Mouse (Mus musculus): ENCODE data around the gene Klf13.

The Klf13 gene

GRCm38 (mm10) chr7:63908496-63909285, 30.0 kb downstream of the Klf13 start:
- peak; percentile 32 for DNase-seq (ENCODE audit: low spot score)

DNA sequence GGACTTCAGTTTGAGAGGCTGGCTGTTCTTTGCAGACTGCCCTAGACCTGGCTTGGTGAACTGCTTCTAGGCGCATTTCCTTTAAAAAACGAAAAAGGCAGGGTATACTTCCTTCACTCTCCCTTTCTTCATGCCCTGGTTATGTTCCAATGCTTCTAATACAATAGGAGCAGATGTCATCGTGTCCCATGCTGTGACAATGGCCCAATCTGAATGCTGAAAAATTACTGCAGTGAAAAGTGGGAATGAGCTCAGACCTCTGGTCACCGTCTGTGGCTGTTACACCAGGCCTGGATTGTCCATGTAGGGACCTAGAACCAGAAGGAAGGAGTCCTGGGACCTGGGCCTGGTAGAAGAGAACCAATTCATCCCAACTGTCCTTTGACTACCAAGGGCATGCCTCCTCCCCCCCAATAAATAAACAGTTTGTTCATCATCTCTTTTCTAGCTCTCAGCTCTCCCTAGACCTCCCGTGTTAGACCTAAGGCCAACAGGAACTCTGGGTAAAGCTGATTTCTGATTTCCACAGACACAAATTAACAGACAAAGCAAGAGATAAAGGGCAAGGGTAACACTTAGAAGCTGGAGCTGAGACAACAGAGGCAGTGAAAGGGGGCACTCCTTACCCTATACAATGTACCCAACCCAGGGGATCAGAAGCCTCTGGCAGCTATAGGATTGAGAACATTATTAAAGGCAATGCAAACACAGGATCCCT, 30.8 kb downstream of the Klf13 start:
- DNase-seq (ENCODE audit: low spot score) = no peak

DNA sequence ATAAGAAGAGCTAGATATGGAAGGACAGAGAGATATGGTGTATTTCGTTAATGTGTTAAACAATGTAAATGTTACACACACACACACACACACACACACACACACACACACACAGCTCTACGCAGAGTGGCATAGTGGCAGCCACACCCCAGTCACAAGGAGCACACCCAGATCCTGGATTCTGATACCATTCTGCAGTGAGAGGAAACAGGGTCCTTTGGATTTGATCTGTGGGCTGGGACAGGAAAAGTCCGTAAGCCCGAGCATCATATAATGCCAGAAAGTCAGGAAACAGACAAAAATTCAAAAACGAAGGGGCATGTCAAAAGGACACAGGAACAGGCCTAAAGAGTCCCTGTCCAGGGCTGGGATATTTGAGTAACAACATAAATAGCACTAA, 33.1 kb downstream of the Klf13 start:
- no peak for DNase-seq (ENCODE audit: low spot score)

DNA sequence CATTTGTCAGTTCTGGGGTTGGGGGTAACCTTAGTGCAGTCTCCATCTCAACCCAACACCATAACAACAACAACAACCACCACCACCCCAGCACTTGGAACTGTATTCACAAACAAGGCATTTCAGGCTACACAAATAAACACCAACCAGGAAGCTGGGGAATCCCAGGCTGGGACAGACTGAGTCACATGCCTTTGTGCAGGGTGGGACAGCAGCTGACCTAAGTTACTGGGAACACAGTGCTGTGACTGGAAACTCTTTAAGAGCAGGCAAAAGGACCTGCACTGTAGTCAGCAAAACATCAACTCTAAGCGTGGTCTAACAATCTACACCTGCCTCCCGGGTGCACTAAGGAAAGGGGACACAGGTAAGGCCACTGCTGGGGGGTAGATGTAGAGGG, 33.5 kb downstream of the Klf13 start:
- DNase-seq (ENCODE audit: low spot score) = no peak

- no peak for DNase-seq (ENCODE audit: low spot score)
These were observed 34.9 kb downstream of the Klf13 start for GRCm38 (mm10) chr7:63903635-63904380.

GRCm38 (mm10) chr7:63902604-63903210, 36.0 kb downstream of the Klf13 start:
- no peak for DNase-seq (ENCODE audit: low spot score)

- no peak for DNase-seq (ENCODE audit: low spot score)
These were observed 36.8 kb downstream of the Klf13 start for GRCm38 (mm10) chr7:63901942-63902341.

DNA sequence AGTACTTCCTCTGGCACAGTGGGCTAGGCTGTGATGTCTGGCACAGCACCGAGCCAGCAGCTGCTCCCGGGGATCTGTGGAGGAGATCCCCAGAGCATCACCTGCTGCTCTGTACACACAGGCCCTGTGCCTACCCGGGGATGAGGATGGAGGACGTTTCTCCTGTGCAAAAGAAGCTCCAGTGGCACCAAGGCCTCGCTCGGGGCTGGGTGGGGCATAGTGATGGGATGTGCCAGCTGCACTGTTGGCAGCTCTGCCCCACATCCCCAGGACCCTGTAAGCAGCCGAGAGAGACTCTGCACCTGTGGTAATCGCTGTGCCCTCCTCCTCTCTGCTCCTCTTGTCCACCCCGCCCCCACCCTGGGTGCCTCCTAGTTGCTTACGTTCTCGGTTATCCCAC, 37.4 kb downstream of the Klf13 start:
- no peak for DNase-seq (ENCODE audit: low spot score)

DNA sequence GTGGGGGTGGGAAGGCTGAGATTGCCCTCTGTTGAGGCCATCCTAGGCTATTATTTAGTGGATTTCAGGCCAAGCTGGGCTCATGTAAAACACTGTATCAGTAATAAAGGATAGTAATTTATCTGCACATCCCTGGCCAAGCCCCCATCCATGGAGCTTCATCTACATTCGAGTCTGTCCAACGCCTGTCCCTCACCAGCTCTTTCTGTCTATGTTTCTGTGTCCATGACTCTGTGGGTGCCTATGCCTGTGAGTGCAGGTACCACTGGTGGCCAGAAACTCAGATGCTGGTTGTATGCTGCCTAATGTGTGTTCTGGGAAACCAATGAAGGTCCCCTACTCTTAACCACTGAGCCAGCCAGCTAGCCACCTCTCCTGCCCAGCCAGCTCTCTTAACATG, 38.3 kb downstream of the Klf13 start:
- no peak for DNase-seq (ENCODE audit: low spot score)

- no peak for DNase-seq (ENCODE audit: low spot score)
These were observed 38.8 kb downstream of the Klf13 start for GRCm38 (mm10) chr7:63899925-63900324.

- DNase-seq (ENCODE audit: low spot score) = no peak
These were observed 40.5 kb downstream of the Klf13 start for GRCm38 (mm10) chr7:63898201-63898600.

DNA sequence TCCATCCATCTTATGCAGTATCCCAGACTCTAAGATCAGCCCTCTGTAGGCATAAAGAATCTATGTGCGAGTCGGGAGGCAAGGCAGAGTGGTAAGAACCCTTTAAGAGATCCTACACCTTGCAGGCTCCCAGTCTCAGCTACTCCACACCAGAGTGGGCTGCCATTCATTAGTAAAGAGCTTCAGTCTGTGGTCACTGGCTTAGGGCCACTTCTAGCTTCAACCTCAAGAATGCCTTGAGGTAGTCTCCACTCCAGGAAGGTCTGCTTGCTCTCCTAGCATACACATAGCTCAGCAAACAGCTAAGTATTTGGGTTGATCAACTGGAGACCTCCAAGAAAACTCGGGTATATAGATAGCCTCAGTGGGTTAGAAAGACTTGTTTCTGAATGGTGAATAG, 41.1 kb downstream of the Klf13 start:
- DNase-seq (ENCODE audit: low spot score) = no peak

DNA sequence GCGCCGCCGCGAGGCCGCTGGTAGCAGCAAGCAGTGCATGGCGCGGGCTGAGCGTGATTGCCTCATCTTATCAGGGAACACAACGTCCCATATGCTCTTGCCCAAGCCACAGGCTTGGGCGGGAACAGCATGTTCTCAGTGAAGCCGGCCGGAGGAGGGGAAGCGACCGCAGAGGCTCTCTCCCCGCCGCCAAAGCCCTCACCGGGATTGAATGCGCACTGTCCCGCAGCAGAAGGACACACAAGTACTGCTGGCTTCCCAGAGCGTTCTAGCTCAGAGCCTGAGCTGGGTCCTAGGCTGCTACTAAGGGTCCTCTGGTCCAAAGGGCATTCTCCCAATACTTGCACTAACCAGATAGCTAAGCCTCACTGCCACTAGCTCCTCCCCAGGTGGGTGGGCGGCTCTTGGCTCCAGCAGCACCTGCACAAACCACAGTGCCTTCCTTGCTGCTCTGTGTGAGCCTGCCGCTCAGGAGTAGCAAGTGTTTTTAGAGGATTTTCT, 41.7 kb downstream of the Klf13 start:
- DNase-seq (ENCODE audit: low spot score) = peak; percentile 93

DNA sequence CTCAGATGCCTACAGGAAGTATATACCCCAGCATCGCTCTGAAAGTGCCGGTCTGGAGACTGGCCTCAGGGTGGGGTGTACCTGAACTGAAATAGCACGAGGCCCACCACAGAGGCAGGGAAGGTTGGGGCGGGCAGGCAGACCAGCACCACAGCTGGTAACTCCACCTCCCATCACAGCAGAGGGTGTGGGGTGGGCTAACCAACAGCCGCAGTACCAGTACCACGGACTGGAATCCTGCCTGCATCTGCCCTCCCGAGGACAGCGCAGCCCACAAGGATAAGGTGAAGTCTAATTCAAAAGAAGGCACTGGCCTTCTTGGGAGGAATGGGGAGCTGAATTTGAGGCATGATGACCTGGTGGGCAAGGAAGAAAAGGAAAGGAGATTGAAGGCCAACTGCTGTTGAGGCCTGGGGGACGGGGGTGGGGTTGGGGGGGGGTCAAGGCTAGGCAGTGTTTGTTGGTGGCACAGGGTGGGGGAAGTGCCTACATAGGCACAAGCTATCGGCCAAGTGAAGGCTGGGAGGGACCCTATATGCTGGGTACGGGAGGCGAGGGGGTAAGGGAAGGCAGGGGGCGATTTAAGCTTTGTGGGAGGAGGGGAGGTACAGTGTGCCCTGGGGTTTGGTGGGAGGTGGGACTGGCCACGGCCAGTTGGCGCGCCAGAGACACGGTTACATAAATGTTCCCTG, 42.3 kb downstream of the Klf13 start:
- DNase-seq (ENCODE audit: low spot score) = no peak

DNA sequence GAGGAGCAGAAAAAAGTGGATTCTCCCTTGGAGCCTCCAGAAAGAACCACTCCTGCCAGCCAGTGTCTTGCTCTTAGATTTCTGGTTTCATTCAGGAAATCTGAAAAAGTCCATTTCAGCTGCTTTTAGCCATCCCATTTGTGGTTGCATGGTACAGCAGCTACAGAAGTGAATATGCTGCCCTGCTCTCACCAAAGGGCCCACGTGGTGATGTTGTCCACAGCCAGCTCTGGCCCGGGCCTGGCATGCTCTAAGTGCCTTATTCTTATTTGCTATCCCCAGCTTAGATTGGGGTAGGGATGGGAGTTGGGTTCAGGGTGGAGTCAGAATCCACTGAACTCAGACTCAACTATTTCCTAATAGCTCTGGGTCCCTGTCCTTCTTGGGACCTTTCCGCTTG, 43.5 kb downstream of the Klf13 start:
- DNase-seq (ENCODE audit: low spot score) = no peak

DNA sequence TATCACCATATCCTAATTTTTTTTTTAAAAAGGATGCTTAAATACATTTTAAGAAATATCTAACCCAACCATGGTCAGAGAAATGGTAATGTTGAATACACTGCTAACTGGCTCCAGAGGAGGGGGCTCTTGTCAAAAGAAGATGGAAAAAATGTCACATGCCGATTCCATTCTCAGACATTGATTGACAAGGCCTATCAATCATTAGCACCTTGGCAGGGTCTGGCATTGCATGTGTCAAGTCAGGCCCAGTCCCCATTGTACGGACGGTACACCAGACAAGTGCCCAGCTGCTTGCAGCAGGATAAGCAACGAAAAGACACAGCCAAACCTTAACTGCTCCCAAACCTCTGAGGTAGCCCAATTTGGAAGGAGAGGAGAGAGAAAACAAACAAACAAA, 44.1 kb downstream of the Klf13 start:
- DNase-seq (ENCODE audit: low spot score) = no peak

GRCm38 (mm10) chr7:63893729-63894128, 45.0 kb downstream of the Klf13 start:
- DNase-seq (ENCODE audit: low spot score) = no peak

- DNase-seq (ENCODE audit: low spot score) = no peak
These were observed 45.5 kb downstream of the Klf13 start for GRCm38 (mm10) chr7:63893201-63893600.

DNA sequence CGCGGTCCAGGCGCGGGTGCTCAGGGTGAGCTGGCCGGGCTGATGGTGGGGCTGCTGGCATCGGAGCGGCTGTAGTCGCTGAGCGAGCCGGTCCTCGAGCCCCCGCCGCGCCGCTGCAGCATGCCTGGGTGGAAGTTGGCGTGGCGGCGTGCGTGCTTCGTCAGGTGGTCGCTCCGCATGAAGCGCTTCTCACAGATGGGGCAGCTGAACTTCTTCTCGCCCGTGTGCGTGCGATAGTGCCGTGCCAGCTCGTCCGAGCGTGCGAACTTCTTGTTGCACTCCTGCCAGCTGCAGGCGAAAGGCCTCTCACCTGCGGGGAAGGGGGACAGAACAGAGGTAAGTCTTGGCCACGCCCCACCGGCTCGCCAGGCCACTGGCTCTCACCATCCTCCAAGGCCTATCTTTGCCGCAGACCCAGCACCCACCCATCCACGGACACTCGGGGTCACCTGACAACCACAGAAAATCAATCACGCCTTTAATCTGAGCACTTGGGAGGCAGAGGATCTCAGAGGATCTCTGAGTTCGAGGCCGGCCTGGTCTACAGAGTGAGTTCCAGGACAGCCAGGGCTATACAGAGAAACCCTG, 47.1 kb downstream of the Klf13 start:
- no peak for DNase-seq (ENCODE audit: low spot score)

DNA sequence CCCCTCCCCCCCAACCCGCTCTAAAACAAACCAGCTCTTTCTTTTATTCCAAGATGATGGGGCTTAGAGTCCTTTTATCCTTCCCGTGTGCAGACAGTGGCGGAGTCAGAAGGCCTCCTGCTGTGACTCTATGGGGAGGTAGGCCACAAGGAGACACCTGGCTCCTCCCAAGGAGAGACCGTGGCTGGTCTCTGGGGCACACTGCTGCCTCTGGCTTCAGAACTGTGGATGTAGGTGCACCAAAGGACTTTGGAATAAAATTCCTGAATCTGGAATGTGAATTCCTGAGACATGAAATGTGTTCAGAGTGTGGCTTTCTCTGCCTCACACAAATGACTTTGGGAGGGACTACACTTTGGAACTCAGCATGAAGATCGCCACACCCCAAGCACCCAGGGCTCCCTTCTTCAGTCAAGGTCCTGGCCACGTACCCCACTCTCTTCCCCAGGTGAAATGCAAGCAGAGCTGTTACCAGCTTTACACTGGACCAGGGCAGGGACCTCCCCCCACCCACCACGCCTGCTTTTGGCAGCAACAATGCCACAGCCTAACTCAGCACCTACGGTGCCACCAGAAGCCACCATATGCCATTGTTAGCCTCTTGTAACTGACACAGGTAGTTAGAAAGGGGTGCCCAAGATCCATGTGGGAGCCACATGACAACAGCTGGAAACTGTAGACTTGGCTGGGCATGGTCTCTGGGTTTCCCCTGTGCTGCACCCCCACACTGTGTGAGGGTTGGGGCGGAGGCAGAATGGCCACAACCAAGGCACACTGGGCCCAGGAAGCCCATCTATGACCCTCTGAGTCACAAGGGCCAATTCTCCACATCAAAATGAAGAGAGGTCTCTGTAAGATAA, 49.4 kb downstream of the Klf13 start:
- DNase-seq (ENCODE audit: low spot score) = no peak

Measured in embryo, embryonic 10 days (tissue).